Mouse (Mus musculus) intestine, postnatal 0 days (tissue): Measurements from ENCODE around the gene Capza2. TPM values are rescaled to one million over a fixed set of nuclear protein-coding genes. Genes with fewer than 3 reads are reported as not detected.

Source experiments
- ATAC-seq: fragments of 200-750 bp; cut with Nextera tagmentation; 2 replicates; pipeline ENCODE4 v1.8.0; 2017; ENCODE audit warnings: mild to moderate bottlenecking, moderate TSS enrichment, moderate library complexity
- H3K27ac ChIP-seq: fragments of 300-500 bp; sonication (generic); 2 replicates; pipeline ENCODE4 v1.5.1; 2014; ENCODE audit warnings: mild to moderate bottlenecking, low read depth, low read length, moderate library complexity
- H3K27me3 ChIP-seq: fragments of 300-500 bp; sonication (generic); replicated peaks from 2 replicates; pipeline ENCODE4 v1.6.1; 2014; ENCODE audit warnings: low read length, mixed read lengths; ENCODE audit not compliant: control insufficient read depth, insufficient read depth
- H3K36me3 ChIP-seq: fragments of 300-500 bp; sonication (generic); 2 replicates; pipeline ENCODE4 v1.6.1; 2014; ENCODE audit warnings: mild to moderate bottlenecking, moderate library complexity; ENCODE audit not compliant: control insufficient read depth, insufficient read depth
- H3K4me1 ChIP-seq: fragments of 300-500 bp; sonication (generic); replicated peaks from 2 replicates; pipeline ENCODE4 v1.6.1; 2014; ENCODE audit warnings: antibody characterized with exemption, low read length, mixed read lengths; ENCODE audit not compliant: control insufficient read depth, insufficient read depth
- H3K4me2 ChIP-seq: fragments of 300-500 bp; sonication (generic); replicated peaks from 2 replicates; pipeline ENCODE4 v1.6.1; 2014; ENCODE audit warnings: low read depth, mild to moderate bottlenecking, moderate library complexity
- H3K4me3 ChIP-seq: fragments of 300-500 bp; sonication (generic); 2 replicates; pipeline ENCODE4 v1.5.1; 2014; ENCODE audit warnings: low read depth, low read length
- H3K9ac ChIP-seq: fragments of 300-500 bp; sonication (generic); 2 replicates; pipeline ENCODE4 v1.6.1; 2014; ENCODE audit warnings: mild to moderate bottlenecking, low read depth, low read length
- H3K9me3 ChIP-seq: fragments of 300-500 bp; sonication (generic); 2 replicates; pipeline ENCODE4 v1.6.1; 2016; ENCODE audit warnings: mixed run types; ENCODE audit not compliant: control insufficient read depth
- CTCF ChIP-seq: sonication (generic); IDR thresholded peaks from 2 replicates; pipeline ENCODE4 v1.5.1; 2016; ENCODE audit warnings: low read depth, mild to moderate bottlenecking, control low read depth, antibody characterized with exemption, moderate library complexity
- WGBS: fragments of 180-500 bp; shearing (Covaris S2); extraction: QIAGEN DNeasy Blood & Tissue Kit; methylation state at CpG from one replicate; pipeline ENCODE4 v1.1.7; 2014; 5-methylcytosine and 5-hydroxymethylcytosine counted together
- polyA plus RNA-seq: library from polyadenylated mRNA; unstranded; fragments of >200 nt; fragmentation: Nextera tagmentation; extraction: Ambion mirVana; gene quantifications from 2 replicates; pipeline ENCODE4 v1.2.1, GENCODE M21; 2015

Capza2 gene
- polyA plus RNA-seq, 1 experiment from 2014 or later = 195 TPM

GRCm38 (mm10) chr6:17636764-17637170 lies 733 bp downstream of the Capza2 start:
- no peaks in the 10 kb centered on the region for H3K27me3 ChIP-seq
- H3K4me3 ChIP-seq = peak overlapping the region; percentile 98
- ATAC-seq = peak; percentile 96
- no peaks in the 10 kb centered on the region for H3K4me1 ChIP-seq
- no peak for TF ChIP-seq CTCF
- peak overlapping the region; percentile 70 for H3K4me2 ChIP-seq
- no peaks in the 10 kb centered on the region for H3K9me3 ChIP-seq
- under 1% methylated on average over 30 of the region's 45 CpGs for WGBS
- peak overlapping the region; percentile 99 for H3K9ac ChIP-seq
- no peaks in the 10 kb centered on the region for H3K36me3 ChIP-seq
- peak overlapping the region; percentile 99 for H3K27ac ChIP-seq

- Histone ChIP-seq H3K9me3 (no peaks in the 10 kb centered on the region), H3K36me3 (no peaks in the 10 kb centered on the region), H3K27ac (peak overlapping the region; percentile 99), H3K4me3 (peak overlapping the region; percentile 98), H3K4me2 (peak overlapping the region; percentile 70), H3K4me1 (no peaks in the 10 kb centered on the region), H3K27me3 (no peaks in the 10 kb centered on the region), H3K9ac (peak overlapping the region; percentile 99)
- under 1% methylated on average over 49 of the region's 62 CpGs for WGBS
- ATAC-seq = peak; percentile 76
- TF ChIP-seq CTCF = no peak
These were observed 1.5 kb downstream of the Capza2 start for GRCm38 (mm10) chr6:17637205-17638203.

GRCm38 (mm10) chr6:17640031-17640430 lies 4.0 kb downstream of the Capza2 start:
- Histone ChIP-seq H3K9me3 (no peaks in the 10 kb centered on the region), H3K27ac (peak overlapping the region; percentile 23; the same call in 1 of the 2 replicates), H3K36me3 (no peaks in the 10 kb centered on the region), H3K4me2 (peak overlapping the region; percentile 51), H3K4me3 (0 out of 2 replicates have a peak overlapping the region, but pooled peaks have one; percentile 5), H3K9ac (no peak overlapping the region), H3K4me1 (0 out of 2 replicates have a peak, but pooled peaks cover 2% of the 10 kb centered on the region), H3K27me3 (no peaks in the 10 kb centered on the region)
- TF ChIP-seq CTCF = no peak
- no peak for ATAC-seq
- WGBS = 56% methylated on average over 9 of the region's 9 CpGs

GRCm38 (mm10) chr6:17642739-17643138 lies 6.7 kb downstream of the Capza2 start:
- no peak for TF ChIP-seq CTCF
- no peak overlapping the region for H3K9ac ChIP-seq
- H3K4me3 ChIP-seq = no peak overlapping the region
- no peak for ATAC-seq
- 54% methylated on average over 3 of the region's 3 CpGs for WGBS
- peaks cover 6% of the 10 kb centered on the region; the same call in 1 of the 2 replicates for H3K4me1 ChIP-seq
- H3K27ac ChIP-seq = no peak overlapping the region
- H3K27me3 ChIP-seq = no peaks in the 10 kb centered on the region
- no peaks in the 10 kb centered on the region for H3K9me3 ChIP-seq
- no peaks in the 10 kb centered on the region for H3K36me3 ChIP-seq
- H3K4me2 ChIP-seq = no peak overlapping the region; the same call in 1 of the 2 replicates

GRCm38 (mm10) chr6:17646107-17646506 lies 10.1 kb downstream of the Capza2 start:
- Histone ChIP-seq H3K36me3 (peaks cover 21% of the 10 kb centered on the region; the same call in 1 of the 2 replicates), H3K27me3 (no peaks in the 10 kb centered on the region), H3K9ac (no peak overlapping the region), H3K4me1 (peaks cover 6% of the 10 kb centered on the region; the same call in 1 of the 2 replicates), H3K4me2 (no peak overlapping the region), H3K4me3 (no peak overlapping the region), H3K27ac (no peak overlapping the region), H3K9me3 (no peaks in the 10 kb centered on the region)
- TF ChIP-seq CTCF = no peak
- ATAC-seq = 0 out of 2 replicates have a peak, but pooled peaks have one; percentile 6
- WGBS = 20% methylated on average over 3 of the region's 3 CpGs

DNA sequence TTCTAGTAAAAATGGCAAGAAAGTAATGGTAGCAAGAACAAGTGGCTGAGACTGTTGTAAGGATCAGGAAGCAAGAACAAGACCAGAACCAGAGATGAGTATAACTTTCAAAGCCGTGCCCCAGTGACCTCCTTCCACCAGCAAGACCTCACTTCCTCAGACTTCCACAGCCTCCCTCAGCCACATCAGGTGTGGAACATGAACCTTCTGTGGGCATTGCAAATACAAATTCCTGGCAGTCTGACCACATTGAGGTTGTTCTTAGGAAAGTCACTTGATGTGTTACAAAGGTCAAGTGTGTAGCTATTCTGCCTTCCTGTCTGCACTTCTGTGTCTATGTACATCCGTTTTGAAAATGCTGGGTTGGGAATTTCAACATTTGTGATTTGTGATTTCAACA lies 16.1 kb downstream of the Capza2 start:
- no peaks in the 10 kb centered on the region for H3K27me3 ChIP-seq
- no peaks in the 10 kb centered on the region for H3K4me1 ChIP-seq
- no peaks in the 10 kb centered on the region for H3K9me3 ChIP-seq
- 0 out of 2 replicates have a peak overlapping the region, but pooled peaks have one; percentile 6 for H3K4me2 ChIP-seq
- no peak for TF ChIP-seq CTCF
- H3K4me3 ChIP-seq = no peak overlapping the region
- 50% methylated on average over 2 of the region's 2 CpGs for WGBS
- peak; percentile 77 for ATAC-seq
- peaks cover 32% of the 10 kb centered on the region for H3K36me3 ChIP-seq
- no peak overlapping the region for H3K9ac ChIP-seq
- no peak overlapping the region for H3K27ac ChIP-seq
